Mouse (Mus musculus): ENCODE data around the gene Kcnn1. TPM values are rescaled to one million over a fixed set of nuclear protein-coding genes. Genes with fewer than 3 reads are reported as not detected.
A peak's percentile ranks its signal among the peaks of the same experiment; 100 is the strongest.

Gene Kcnn1
- total and polyA plus RNA-seq, 3 experiments = 0.03 to 0.22 TPM; not detected in 1

DNA sequence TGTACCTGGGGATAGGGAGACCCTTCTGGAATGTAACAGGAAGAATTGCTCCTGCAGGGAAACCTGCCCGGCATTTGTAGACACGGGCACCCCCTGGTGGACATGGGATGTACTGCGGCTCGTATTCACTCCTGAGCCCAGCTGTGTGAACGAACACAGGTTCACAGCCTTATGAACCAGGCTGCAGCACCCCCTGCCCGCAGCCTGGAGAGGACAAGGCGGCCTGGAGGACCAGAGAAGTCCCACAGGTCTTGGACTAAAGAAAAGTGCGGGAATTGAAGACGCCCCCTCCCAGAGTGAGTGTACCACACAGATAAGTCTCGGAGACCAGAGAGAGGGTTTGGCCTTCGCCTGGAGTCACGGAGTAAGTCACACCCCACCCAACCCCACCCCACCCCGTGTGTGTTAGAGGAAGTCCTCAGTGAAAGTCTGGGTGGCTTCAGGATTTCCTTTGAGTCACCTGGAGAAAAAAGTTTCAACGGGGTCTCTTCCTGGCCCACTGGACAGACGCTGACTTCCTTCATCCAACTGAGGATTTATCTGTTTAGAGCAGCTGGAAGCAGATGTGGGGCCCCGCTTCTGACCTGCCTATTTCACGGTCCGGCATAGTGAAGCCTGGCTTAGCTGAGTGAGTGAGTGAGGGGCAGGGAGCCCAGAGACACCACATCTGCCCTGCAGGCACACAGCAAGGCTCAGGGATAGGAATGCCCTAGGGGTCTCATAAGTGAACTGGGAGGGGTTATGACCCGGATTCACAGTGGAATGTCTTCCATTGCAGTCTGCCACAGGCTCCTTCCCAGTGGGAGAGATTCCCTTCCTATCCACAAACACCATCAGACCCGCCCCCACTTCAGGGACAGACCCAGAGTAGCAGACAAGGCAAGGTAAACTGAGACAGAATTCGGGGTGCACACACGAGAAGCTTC, 21.6 kb downstream of the Kcnn1 start:
- H3K36me3 ChIP-seq (replicated peaks) = peaks cover 13% of the 10 kb centered on the region
- H3K4me1 ChIP-seq (ENCODE audit: insufficient read depth, low read depth, low read length) = peaks cover 70% of the 10 kb centered on the region
- H3K27me3 ChIP-seq (ENCODE audit: insufficient read depth, low read length) = peaks cover 9% of the 10 kb centered on the region
- peak overlapping the region; percentile 30; the same call in 1 of the 2 replicates for H3K4me3 ChIP-seq (ENCODE audit: low read depth, low read length)
- TF ChIP-seq TAL1 (conservative IDR thresholded peaks at IDR 0.05; ENCODE audit: low read depth, low read length) = no peak
- TF ChIP-seq CTCF (IDR thresholded peaks at IDR 0.05; ENCODE audit: low read depth, low read length) = peak; percentile 95
- TF ChIP-seq POLR2AphosphoS5 (IDR thresholded peaks at IDR 0.05; ENCODE audit: insufficient replicate concordance, low read depth, low read length) = no peak
- no peak for TF ChIP-seq GATA1 (IDR thresholded peaks at IDR 0.05; ENCODE audit: borderline replicate concordance, low read length)
- TF ChIP-seq GATA2 (IDR thresholded peaks at IDR 0.05; ENCODE audit: borderline replicate concordance, low read depth, low read length) = no peak
- peak; percentile 69 for DNase-seq (ENCODE audit: low spot score)
- H3K9me3 ChIP-seq (replicated peaks) = no peaks in the 10 kb centered on the region
- ATAC-seq (ENCODE audit: extremely low read depth, insufficient number of reproducible peaks, low FRiP score, poor library complexity, severe bottlenecking) = no peak

DNA sequence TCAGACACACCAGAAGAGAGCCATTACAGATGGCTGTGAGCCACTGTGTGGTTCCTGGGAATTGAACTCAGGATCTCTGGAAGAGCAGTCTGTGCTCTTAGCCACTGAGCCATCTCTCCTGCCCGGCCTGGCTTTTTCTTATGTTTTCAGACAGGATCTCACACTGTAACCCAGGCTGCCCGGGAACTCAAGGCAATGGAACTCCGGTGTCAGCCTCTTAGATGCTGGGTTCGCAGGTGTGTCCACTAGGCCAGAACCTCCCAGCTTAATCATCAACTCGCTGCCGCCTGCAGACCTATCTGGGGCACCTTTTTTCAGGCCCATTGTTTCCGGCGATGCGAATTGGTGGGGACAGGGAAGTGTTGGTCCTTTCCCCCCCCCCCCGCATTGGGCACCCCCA, 22.5 kb downstream of the Kcnn1 start:
- peaks cover 4% of the 10 kb centered on the region; the same call in 1 of the 2 replicates for H3K27me3 ChIP-seq (ENCODE audit: insufficient read depth, low read length)
- H3K36me3 ChIP-seq (replicated peaks) = peaks cover 21% of the 10 kb centered on the region
- no peak for ATAC-seq (ENCODE audit: extremely low read depth, insufficient number of reproducible peaks, low FRiP score, poor library complexity, severe bottlenecking)
- DNase-seq (ENCODE audit: low spot score) = no peak
- TF ChIP-seq GATA2 (IDR thresholded peaks at IDR 0.05; ENCODE audit: borderline replicate concordance, low read depth, low read length) (no peak), CTCF (IDR thresholded peaks at IDR 0.05; ENCODE audit: low read depth, low read length) (no peak)
- H3K4me1 ChIP-seq (ENCODE audit: insufficient read depth, low read depth, low read length) = peaks cover 76% of the 10 kb centered on the region
- peak overlapping the region; percentile 30; the same call in 1 of the 2 replicates for H3K4me3 ChIP-seq (ENCODE audit: low read depth, low read length)
- H3K9me3 ChIP-seq (replicated peaks) = no peaks in the 10 kb centered on the region

DNA sequence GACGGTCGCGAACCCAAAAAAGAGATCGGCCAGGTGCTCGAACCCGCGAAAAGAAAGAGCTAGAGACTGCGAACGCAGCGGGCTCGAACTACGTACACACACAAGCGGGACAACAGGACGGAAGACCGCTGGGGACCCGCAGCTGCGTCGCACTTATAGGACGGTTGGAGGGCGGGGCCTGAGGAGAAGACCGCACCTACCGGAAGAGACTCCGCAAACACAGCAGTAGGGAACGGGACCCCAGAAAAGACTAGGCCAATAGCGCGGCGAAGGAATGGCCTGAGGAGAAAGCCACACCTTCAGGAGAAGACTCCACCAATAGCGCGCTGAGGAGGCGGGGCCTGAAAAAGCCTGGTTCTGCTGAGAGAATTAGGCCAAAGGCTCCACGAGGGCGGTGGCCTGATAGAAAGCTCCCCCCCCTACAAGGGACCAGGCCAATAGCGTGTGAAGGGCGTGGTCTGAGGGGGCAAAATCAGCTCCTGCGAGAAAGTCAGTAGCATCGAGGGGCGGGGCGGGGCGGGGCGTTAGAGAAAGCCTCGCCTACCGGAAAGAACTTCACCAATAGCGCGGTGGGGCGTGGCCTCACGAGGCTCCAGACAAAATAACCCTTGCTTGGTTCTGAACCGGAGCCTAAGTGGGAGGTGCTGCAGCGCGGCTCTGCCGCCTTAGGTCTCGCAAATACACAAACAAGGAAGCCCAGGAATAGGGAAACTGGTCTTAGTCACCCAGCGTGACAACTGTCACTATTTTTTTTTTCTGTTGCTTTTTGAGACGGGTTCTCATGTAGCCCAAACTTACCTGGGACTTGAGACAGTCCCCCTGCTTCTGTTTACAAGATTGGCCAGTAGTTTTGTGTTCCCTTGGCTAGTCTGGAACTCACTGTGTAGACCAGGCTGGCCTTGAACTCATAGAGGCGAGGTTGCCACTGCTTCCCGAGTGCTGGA, 23.4 kb downstream of the Kcnn1 start, which contains the start of gene Arrdc2:
Gene Arrdc2 (minus strand): TSS at position 313 of the 944 bp plus-strand sequence.
- Histone ChIP-seq H3K27me3 (ENCODE audit: insufficient read depth, low read length) (no peaks in the 10 kb centered on the region), H3K36me3 (replicated peaks) (peaks cover 30% of the 10 kb centered on the region), H3K4me3 (ENCODE audit: low read depth, low read length) (peak within 1 kb of the TSS; percentile 88), H3K9me3 (replicated peaks) (no peaks in the 10 kb centered on the region), H3K4me1 (ENCODE audit: insufficient read depth, low read depth, low read length) (peaks cover 80% of the 10 kb centered on the region)
- ATAC-seq (ENCODE audit: extremely low read depth, insufficient number of reproducible peaks, low FRiP score, poor library complexity, severe bottlenecking) = peak; percentile 93
- TF ChIP-seq POLR2AphosphoS5 (IDR thresholded peaks at IDR 0.05; ENCODE audit: insufficient replicate concordance, low read depth, low read length) = peak; percentile 89
- no peak for TF ChIP-seq GATA1 (IDR thresholded peaks at IDR 0.05; ENCODE audit: borderline replicate concordance, low read length)
- TF ChIP-seq CTCF (IDR thresholded peaks at IDR 0.05; ENCODE audit: low read depth, low read length) = no peak
- no peak for TF ChIP-seq GATA2 (IDR thresholded peaks at IDR 0.05; ENCODE audit: borderline replicate concordance, low read depth, low read length)
- TF ChIP-seq TAL1 (conservative IDR thresholded peaks at IDR 0.05; ENCODE audit: low read depth, low read length) = no peak
- peak; percentile 97 for DNase-seq (ENCODE audit: low spot score)

DNA sequence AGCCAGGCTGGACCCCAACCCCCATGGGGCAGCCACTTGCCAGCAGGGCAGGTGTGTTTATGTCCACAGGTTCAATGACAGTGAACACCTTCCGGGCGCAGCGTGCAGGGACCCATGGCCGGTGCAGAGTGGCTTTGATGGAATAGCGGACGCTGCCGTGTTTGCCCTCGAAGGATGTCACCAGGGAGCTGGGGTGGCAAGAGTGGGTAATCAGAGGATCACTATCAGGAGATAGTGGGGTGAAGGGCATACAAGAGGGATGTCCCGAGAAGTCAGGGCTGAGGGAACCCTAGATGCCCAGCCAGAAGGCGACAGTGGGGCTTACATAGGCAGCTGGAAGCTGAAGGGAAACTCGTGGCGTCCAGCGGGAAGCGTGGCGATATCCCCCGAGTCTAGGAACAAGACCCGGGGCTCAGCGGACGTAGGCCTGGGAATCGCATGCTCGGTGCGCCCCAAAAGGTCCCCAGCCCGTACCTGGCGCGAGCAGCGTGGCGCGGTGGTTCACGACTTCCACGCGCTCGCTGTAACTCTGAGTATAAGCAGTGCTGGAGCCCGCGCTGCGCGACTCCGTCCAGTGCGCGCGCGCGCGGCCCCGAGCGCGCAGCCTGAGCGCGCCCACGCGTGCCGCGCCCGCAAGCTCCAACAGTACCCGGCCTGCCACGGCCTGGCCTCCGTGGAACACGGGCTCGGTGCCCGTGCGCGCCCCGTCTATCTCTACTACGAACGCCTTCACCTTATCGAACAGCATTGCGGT, 24.2 kb downstream of the Kcnn1 start:
- Histone ChIP-seq H3K36me3 (replicated peaks) (peaks cover 37% of the 10 kb centered on the region), H3K4me3 (ENCODE audit: low read depth, low read length) (peak overlapping the region; percentile 88), H3K9me3 (replicated peaks) (no peaks in the 10 kb centered on the region), H3K4me1 (ENCODE audit: insufficient read depth, low read depth, low read length) (peaks cover 73% of the 10 kb centered on the region), H3K27me3 (ENCODE audit: insufficient read depth, low read length) (no peaks in the 10 kb centered on the region)
- TF ChIP-seq GATA2 (IDR thresholded peaks at IDR 0.05; ENCODE audit: borderline replicate concordance, low read depth, low read length) (no peak), CTCF (IDR thresholded peaks at IDR 0.05; ENCODE audit: low read depth, low read length) (no peak), TAL1 (conservative IDR thresholded peaks at IDR 0.05; ENCODE audit: low read depth, low read length) (no peak), GATA1 (IDR thresholded peaks at IDR 0.05; ENCODE audit: borderline replicate concordance, low read length) (no peak), POLR2AphosphoS5 (IDR thresholded peaks at IDR 0.05; ENCODE audit: insufficient replicate concordance, low read depth, low read length) (no peak; the same call in 1 of the 2 replicates)
- ATAC-seq (ENCODE audit: extremely low read depth, insufficient number of reproducible peaks, low FRiP score, poor library complexity, severe bottlenecking) (no peak), DNase-seq (ENCODE audit: low spot score) (no peak)

DNA sequence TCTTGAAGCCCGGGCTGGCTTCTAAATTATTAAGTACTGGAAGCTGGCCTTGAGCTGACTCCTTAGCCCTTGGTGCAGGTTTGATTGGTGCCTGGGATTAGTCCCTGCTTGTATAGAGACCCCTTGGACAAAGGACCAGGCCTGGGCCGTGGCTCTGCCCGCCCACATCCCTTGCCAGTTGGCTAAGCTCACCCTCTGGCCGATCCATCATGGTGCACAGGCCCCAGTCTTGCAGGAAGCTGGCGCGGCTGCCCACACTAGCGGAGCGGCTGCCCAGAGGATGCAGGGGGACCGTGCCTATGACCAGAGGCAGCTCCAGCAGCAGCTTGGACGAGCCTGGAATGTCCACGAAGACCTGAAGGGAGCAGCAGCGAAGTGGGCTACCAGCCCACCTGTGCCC, 26.4 kb downstream of the Kcnn1 start:
- H3K27me3 ChIP-seq (ENCODE audit: insufficient read depth, low read length) = peaks cover under 1% of the 10 kb centered on the region; the same call in 1 of the 2 replicates
- H3K4me3 ChIP-seq (ENCODE audit: low read depth, low read length) = peak overlapping the region; percentile 13; the same call in 1 of the 2 replicates
- DNase-seq (ENCODE audit: low spot score) = no peak
- H3K9me3 ChIP-seq (replicated peaks) = no peaks in the 10 kb centered on the region
- H3K4me1 ChIP-seq (ENCODE audit: insufficient read depth, low read depth, low read length) = peaks cover 58% of the 10 kb centered on the region
- H3K36me3 ChIP-seq (replicated peaks) = peaks cover 44% of the 10 kb centered on the region
- ATAC-seq (ENCODE audit: extremely low read depth, insufficient number of reproducible peaks, low FRiP score, poor library complexity, severe bottlenecking) = no peak
- TF ChIP-seq CTCF (IDR thresholded peaks at IDR 0.05; ENCODE audit: low read depth, low read length) (no peak), TAL1 (conservative IDR thresholded peaks at IDR 0.05; ENCODE audit: low read depth, low read length) (no peak), GATA1 (IDR thresholded peaks at IDR 0.05; ENCODE audit: borderline replicate concordance, low read length) (no peak), POLR2AphosphoS5 (IDR thresholded peaks at IDR 0.05; ENCODE audit: insufficient replicate concordance, low read depth, low read length) (no peak), GATA2 (IDR thresholded peaks at IDR 0.05; ENCODE audit: borderline replicate concordance, low read depth, low read length) (no peak)
